Mouse (Mus musculus) lung, postnatal 4 days (tissue): ENCODE results near the gene Pdgfra.

ENCODE experiments used
- DNase-seq, 2 experiments: peaks; one replicate each; pipeline ENCODE4 v3.0.0; 2021

Pdgfra gene

GRCm38 (mm10) chr5:75155741-75156553, 3.9 kb downstream of the Pdgfra start:
- DNase-seq: peak; percentile 89 to 90

- DNase-seq: peak; percentile 41 to 43
Measured at GRCm38 (mm10) chr5:75156554-75157036, 4.5 kb downstream of the Pdgfra start.

- DNase-seq: peak in 1 of 2 experiments; percentile 74
Measured at GRCm38 (mm10) chr5:75157038-75157437, 4.9 kb downstream of the Pdgfra start.

- no peak for DNase-seq
Measured at GRCm38 (mm10) chr5:75160530-75161170, 8.6 kb downstream of the Pdgfra start.

GRCm38 (mm10) chr5:75161586-75161985, 9.5 kb downstream of the Pdgfra start:
- no peak for DNase-seq

- no peak for DNase-seq
Measured at GRCm38 (mm10) chr5:75163289-75163951, 11.3 kb downstream of the Pdgfra start.

GRCm38 (mm10) chr5:75164688-75165087, 12.6 kb downstream of the Pdgfra start:
- DNase-seq: no peak

GRCm38 (mm10) chr5:75169837-75170236, 17.7 kb downstream of the Pdgfra start:
- DNase-seq: no peak

- DNase-seq: no peak
Measured at GRCm38 (mm10) chr5:75171859-75172258, 19.8 kb downstream of the Pdgfra start.

GRCm38 (mm10) chr5:75179249-75179648, 27.2 kb downstream of the Pdgfra start:
- DNase-seq: no peak

- DNase-seq: no peak
Measured at GRCm38 (mm10) chr5:75179726-75180290, 27.7 kb downstream of the Pdgfra start.

GRCm38 (mm10) chr5:75183653-75184052, 31.6 kb downstream of the Pdgfra start:
- DNase-seq: no peak

- DNase-seq: no peak
Measured at GRCm38 (mm10) chr5:75184112-75184511, 32.0 kb downstream of the Pdgfra start.

- DNase-seq: no peak
Measured at GRCm38 (mm10) chr5:75184693-75185235, 32.7 kb downstream of the Pdgfra start.

GRCm38 (mm10) chr5:75185584-75185983, 33.5 kb downstream of the Pdgfra start:
- no peak for DNase-seq

GRCm38 (mm10) chr5:75189319-75189987, 37.4 kb downstream of the Pdgfra start:
- no peak for DNase-seq

- no peak for DNase-seq
Measured at GRCm38 (mm10) chr5:75193107-75193506, 41.0 kb downstream of the Pdgfra start.

- DNase-seq: no peak
Measured at GRCm38 (mm10) chr5:75198413-75198812, 46.3 kb downstream of the Pdgfra start.

GRCm38 (mm10) chr5:75199698-75200365, 47.7 kb downstream of the Pdgfra start:
- DNase-seq: no peak

- DNase-seq: no peak
Measured at GRCm38 (mm10) chr5:75200366-75200724, 48.3 kb downstream of the Pdgfra start.

GRCm38 (mm10) chr5:75207905-75208304, 55.8 kb downstream of the Pdgfra start:
- no peak for DNase-seq

GRCm38 (mm10) chr5:75209966-75210365, 57.9 kb downstream of the Pdgfra start:
- peak in 1 of 2 experiments; percentile 45 for DNase-seq
